Comparison of ENCODE assay signal across 21 mouse cellular contexts in the genomic region with DNA sequence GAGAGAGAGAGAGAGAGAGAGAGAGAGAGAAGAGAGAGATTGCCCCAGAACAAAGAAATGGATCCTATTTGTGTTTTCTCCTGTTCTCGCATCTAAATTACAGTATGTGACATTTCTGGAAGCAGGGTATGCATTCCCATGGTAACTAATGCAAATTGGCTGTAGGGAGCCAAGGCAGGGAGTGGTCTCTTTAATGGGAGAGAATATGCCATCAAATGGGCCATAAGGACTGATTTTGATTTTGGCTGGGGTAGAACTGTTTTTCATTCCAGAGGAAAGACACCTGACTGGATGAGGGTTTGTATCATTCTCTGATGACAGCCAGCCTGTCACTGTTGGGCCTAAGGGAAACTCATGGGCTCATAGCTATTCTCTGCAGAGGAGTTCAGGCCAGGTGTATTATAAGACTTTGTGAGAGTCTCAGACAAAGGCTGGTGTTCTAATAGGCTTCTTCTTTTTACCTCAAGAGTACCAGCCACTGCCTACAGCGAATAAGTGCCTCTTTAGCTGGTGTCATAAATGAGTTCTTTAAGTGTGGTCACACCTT.
DNase-seq lines count a peak whose midpoint lies in the region; ATAC-seq and TF ChIP-seq lines count a peak whose summit lies in the region.
"Had no signal": no experiment of that assay in that cellular context is flagged by ENCODE, and none has a peak within 500 bp of the region (broad histone marks: within the 10 kb centered on the region; RNA-seq: fewer than 3 reads in every experiment).

No protein-coding gene starts in this region.

- 70% methylated on average over 2 of the region's 2 CpGs for WGBS in forebrain, embryonic 12.5 days
- 83% methylated on average over 2 of the region's 2 CpGs for WGBS in forebrain, embryonic 11.5 days
- 53% methylated on average over 2 of the region's 2 CpGs for WGBS in forebrain, embryonic 14.5 days
- 48% methylated on average over 2 of the region's 2 CpGs for WGBS in forebrain, embryonic 16.5 days

- no peaks in the 10 kb centered on the region for H3K9me3 ChIP-seq in forebrain, embryonic 12.5 days
- no peaks in the 10 kb centered on the region for H3K9me3 ChIP-seq in forebrain, embryonic 11.5 days (ENCODE audit: control insufficient read depth, low read length)
- H3K9me3 ChIP-seq in forebrain, embryonic 14.5 days (replicated peaks; ENCODE audit: control insufficient read depth, low read length): no peaks in the 10 kb centered on the region
- no peaks in the 10 kb centered on the region for H3K9me3 ChIP-seq in forebrain, embryonic 16.5 days (ENCODE audit: control insufficient read depth, low read length)
- H3K9me3 ChIP-seq: embryonic facial prominence, embryonic 10.5 days; embryonic facial prominence, embryonic 12.5 days; G1E had no signal

- no peak for TF ChIP-seq CTCF in brain, embryonic 14.5 days (IDR thresholded peaks at IDR 0.05; ENCODE audit: borderline replicate concordance, extremely low read depth, insufficient read depth, insufficient read length)

- no peak overlapping the region for H3K27ac ChIP-seq in forebrain, embryonic 12.5 days
- no peak overlapping the region for H3K27ac ChIP-seq in forebrain, embryonic 11.5 days (ENCODE audit: low read depth, low read length)
- H3K27ac ChIP-seq in forebrain, embryonic 14.5 days (ENCODE audit: low read depth, low read length): no peak overlapping the region
- no peak overlapping the region for H3K27ac ChIP-seq in forebrain, embryonic 16.5 days (ENCODE audit: low read length)
- H3K27ac ChIP-seq: embryonic facial prominence, embryonic 10.5 days; embryonic facial prominence, embryonic 12.5 days had no signal

- H3K9ac ChIP-seq in forebrain, embryonic 12.5 days: no peak overlapping the region
- H3K9ac ChIP-seq in forebrain, embryonic 11.5 days (ENCODE audit: low read length): no peak overlapping the region
- no peak overlapping the region for H3K9ac ChIP-seq in forebrain, embryonic 14.5 days (ENCODE audit: low read length)
- no peak overlapping the region for H3K9ac ChIP-seq in forebrain, embryonic 16.5 days (replicated peaks; ENCODE audit: low read depth, low read length)
- H3K9ac ChIP-seq: embryonic facial prominence, embryonic 12.5 days had no signal

- H3K36me3 ChIP-seq in forebrain, embryonic 12.5 days (replicated peaks): no peaks in the 10 kb centered on the region
- no peaks in the 10 kb centered on the region for H3K36me3 ChIP-seq in forebrain, embryonic 11.5 days (ENCODE audit: control insufficient read depth, insufficient read depth, low read length)
- no peaks in the 10 kb centered on the region for H3K36me3 ChIP-seq in forebrain, embryonic 14.5 days (ENCODE audit: control insufficient read depth, insufficient read depth, low read length)
- no peaks in the 10 kb centered on the region for H3K36me3 ChIP-seq in forebrain, embryonic 16.5 days (ENCODE audit: control insufficient read depth, insufficient read depth)
- H3K36me3 ChIP-seq: embryonic facial prominence, embryonic 10.5 days; embryonic facial prominence, embryonic 12.5 days; G1E had no signal

- peak; percentile 23; the same call in 1 of the 2 replicates for ATAC-seq in forebrain, embryonic 12.5 days (ENCODE audit: low FRiP score)
- no peak for ATAC-seq in forebrain, embryonic 11.5 days (replicated peaks; ENCODE audit: low FRiP score)
- peak; percentile 52 for ATAC-seq in forebrain, embryonic 14.5 days
- ATAC-seq in forebrain, embryonic 16.5 days: peak; percentile 73
- ATAC-seq: CD4-positive, CD25-positive, alpha-beta regulatory T cell, adult 4 months had no signal

- intact Hi-C loops in heart, postnatal 10 days (cut with DNase I): no loop called here

- H3K4me2 ChIP-seq in forebrain, embryonic 12.5 days: no peak overlapping the region
- H3K4me2 ChIP-seq in forebrain, embryonic 11.5 days (ENCODE audit: low read depth, low read length, severe bottlenecking): no peak overlapping the region
- no peak overlapping the region for H3K4me2 ChIP-seq in forebrain, embryonic 14.5 days (ENCODE audit: low read length)
- no peak overlapping the region for H3K4me2 ChIP-seq in forebrain, embryonic 16.5 days (ENCODE audit: low read length)
- H3K4me2 ChIP-seq: embryonic facial prominence, embryonic 12.5 days had no signal

- no peak overlapping the region for H3K4me3 ChIP-seq in forebrain, embryonic 12.5 days (replicated peaks)
- H3K4me3 ChIP-seq in forebrain, embryonic 11.5 days (ENCODE audit: low read depth, low read length): no peak overlapping the region
- H3K4me3 ChIP-seq in forebrain, embryonic 14.5 days (ENCODE audit: low read depth, low read length): no peak overlapping the region
- no peak overlapping the region for H3K4me3 ChIP-seq in forebrain, embryonic 16.5 days (replicated peaks; ENCODE audit: low read length)
- H3K4me3 ChIP-seq: embryonic facial prominence, embryonic 10.5 days; embryonic facial prominence, embryonic 12.5 days had no signal

- H3K27me3 ChIP-seq in forebrain, embryonic 12.5 days: no peaks in the 10 kb centered on the region
- no peaks in the 10 kb centered on the region for H3K27me3 ChIP-seq in forebrain, embryonic 11.5 days (ENCODE audit: control insufficient read depth, insufficient read depth, low read length)
- no peaks in the 10 kb centered on the region for H3K27me3 ChIP-seq in forebrain, embryonic 14.5 days (replicated peaks; ENCODE audit: control insufficient read depth, insufficient read depth, low read length)
- H3K27me3 ChIP-seq in forebrain, embryonic 16.5 days (replicated peaks; ENCODE audit: control insufficient read depth, insufficient read depth, low read length): no peaks in the 10 kb centered on the region
- H3K27me3 ChIP-seq: CH12.LX; embryonic facial prominence, embryonic 12.5 days had no signal

- H3K4me1 ChIP-seq in forebrain, embryonic 12.5 days: no peaks in the 10 kb centered on the region
- no peaks in the 10 kb centered on the region for H3K4me1 ChIP-seq in forebrain, embryonic 11.5 days (replicated peaks; ENCODE audit: control insufficient read depth, insufficient read depth, low read length)
- H3K4me1 ChIP-seq in forebrain, embryonic 14.5 days (ENCODE audit: control insufficient read depth, insufficient read depth, low read length): no peaks in the 10 kb centered on the region
- peaks cover 6% of the 10 kb centered on the region; the same call in 1 of the 2 replicates for H3K4me1 ChIP-seq in forebrain, embryonic 16.5 days (replicated peaks; ENCODE audit: control insufficient read depth, insufficient read depth, low read length)
- H3K4me1 ChIP-seq: embryonic facial prominence, embryonic 10.5 days; embryonic facial prominence, embryonic 12.5 days had no signal

- no peak for DNase-seq in forebrain, embryonic 11.5 days (ENCODE audit: low spot score)
- DNase-seq in brain, embryonic 14.5 days (ENCODE audit: low read depth): peak; percentile 66
- DNase-seq in forebrain, embryonic 14.5 days (ENCODE audit: low spot score): peak; percentile 60
- no peak for DNase-seq in urinary bladder, postnatal 25 days (ENCODE audit: low spot score)
- DNase-seq in MN1 (ENCODE audit: low spot score): no peak
- DNase-seq in heart, postnatal 10 days: no peak
- DNase-seq: adrenal gland, adult 2 months; adrenal gland, postnatal 10 days; adrenal gland, postnatal 36 days; B cell, adult 2 months; cerebellum, adult 11-12 months; cerebellum, adult 2 months; cerebellum, adult 9-10 months; cerebellum, postnatal 25 days had no signal

- no peak for TF ChIP-seq POLR2A in brain, embryonic 14.5 days (IDR thresholded peaks at IDR 0.05; ENCODE audit: borderline replicate concordance, extremely low read depth, insufficient read depth, insufficient read length, poor library complexity, severe bottlenecking)

Comparison
In these comparisons a context has a peak if more than half of its experiments do, and no peak if none do; other contexts are left out.
1. DNase-seq: peak in brain, embryonic 14.5 days (single experiment) and forebrain, embryonic 14.5 days (single experiment); none in forebrain, embryonic 11.5 days (single experiment), urinary bladder, postnatal 25 days (single experiment), MN1 (single experiment) and heart, postnatal 10 days (0 of 2).